Mouse (Mus musculus): ENCODE data around the gene Dhx15.
A peak's percentile ranks its signal among the peaks of the same experiment; 100 is the strongest.

The Dhx15 gene

DNA sequence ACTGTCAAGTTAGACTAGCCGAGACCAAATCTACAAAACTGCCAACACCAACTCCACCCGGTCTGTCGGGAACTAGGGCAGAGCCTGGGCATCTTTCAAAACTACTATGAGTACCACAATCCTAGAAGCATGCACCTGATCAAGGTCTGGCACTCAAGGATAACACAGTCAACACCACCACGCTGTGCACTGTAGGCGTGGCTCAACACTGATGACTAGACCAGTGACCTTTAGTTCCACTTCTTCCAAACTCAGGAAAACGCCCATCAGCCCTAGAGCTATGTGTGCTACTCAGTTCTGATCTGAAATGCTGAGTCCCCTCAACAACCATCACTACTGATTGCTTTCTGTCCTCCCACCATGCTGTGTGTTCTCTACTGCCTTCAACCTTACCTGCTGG is 44.6 kb downstream of the Dhx15 start:
- DNase-seq (ENCODE audit: low spot score in 2 of 2), result no peak

DNA sequence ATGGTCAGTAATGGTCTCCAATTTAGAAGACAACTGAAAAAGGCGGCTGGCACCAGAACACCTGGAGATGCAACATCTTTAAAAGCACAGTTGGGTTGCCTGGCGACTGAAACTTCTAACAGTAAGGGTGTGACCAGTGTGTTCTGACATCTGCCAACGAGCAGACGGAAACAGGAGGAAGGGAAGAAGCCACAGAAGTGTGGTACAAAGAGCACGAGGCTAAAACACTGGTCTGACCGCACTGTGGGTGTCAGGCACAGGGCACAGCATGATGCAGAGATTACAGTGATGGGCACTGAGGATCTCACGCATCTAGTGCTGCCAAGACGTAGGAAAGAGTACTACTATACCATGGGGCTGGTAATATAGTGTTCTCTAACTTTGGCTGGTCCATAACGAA is 48.4 kb downstream of the Dhx15 start:
- no peak for DNase-seq (ENCODE audit: low spot score in 2 of 2)

DNA sequence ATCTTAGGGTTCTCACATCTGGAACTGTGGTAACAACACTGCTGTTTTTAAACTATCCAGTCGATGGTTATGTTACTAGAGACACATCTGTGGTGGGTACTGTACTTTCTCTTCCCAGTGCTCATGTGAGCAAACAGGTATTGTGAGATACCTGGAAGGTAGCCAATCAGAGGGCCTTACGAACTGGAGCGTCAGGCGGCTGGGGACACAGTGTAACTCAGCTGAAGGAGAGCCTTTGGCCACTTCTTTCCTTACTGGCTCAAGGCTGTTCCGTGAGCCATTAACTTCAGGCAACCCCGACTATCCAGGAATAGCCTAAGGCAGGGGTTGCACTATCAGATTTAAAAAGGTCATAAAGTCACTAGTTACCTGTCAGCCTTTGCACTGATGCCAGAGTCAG is 51.5 kb downstream of the Dhx15 start:
- DNase-seq (ENCODE audit: low spot score in 2 of 2), result peak in 1 of 2 experiments; percentile 31

DNA sequence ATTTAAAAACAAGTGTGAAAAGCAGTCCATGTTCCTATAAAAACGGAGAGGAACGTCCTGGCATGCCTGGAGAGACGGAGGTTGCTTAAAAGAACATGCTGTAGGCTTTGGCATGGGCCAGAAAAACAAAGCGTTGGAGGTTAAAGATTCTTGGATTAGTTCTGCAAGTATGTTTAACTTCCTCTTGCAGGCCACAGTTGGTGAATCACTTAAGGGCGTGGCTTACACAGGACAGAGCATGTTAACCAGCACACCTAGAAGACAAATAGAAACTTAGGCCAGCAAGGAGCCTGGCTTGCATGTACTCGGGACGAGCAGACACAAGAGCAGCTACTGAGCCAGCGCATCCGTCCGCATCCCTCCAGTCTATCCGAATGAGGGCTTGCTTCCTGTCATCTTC is 52.2 kb downstream of the Dhx15 start:
- peak in 1 of 2 experiments; percentile 59 for DNase-seq (ENCODE audit: low spot score in 2 of 2)

DNA sequence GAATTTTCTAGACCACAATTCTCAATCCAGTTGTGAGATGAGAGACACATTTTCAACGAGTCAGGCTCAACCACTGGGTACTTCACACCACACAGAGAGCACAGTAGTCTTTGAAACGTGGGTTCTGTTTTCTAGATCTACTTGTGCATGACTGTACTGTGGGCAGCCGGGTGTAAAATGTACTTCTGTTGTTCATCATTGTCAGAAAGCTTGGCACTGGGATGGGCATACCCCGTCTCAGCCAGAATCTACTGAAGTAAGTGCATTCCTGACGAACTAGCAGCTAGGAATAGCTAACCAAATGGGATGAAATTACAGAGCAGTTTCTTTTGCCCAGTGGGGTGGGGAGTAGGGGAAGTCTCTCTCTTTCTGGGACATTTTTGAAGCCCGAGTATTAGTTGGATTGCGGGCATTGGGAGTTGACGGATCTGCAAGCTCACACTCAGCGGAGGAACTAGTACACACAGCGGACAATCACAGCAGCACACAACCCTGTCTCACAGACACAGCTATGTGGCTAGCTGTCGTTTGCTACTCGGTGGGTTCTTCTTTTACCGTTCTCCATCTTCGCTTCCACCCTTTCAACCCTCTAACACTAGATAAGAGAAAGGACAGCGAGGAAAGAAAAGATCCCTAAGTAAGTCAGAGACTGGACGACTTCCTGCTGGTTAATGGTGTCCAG is 54.7 kb downstream of the Dhx15 start:
- no peak for DNase-seq (ENCODE audit: low spot score in 2 of 2)

DNA sequence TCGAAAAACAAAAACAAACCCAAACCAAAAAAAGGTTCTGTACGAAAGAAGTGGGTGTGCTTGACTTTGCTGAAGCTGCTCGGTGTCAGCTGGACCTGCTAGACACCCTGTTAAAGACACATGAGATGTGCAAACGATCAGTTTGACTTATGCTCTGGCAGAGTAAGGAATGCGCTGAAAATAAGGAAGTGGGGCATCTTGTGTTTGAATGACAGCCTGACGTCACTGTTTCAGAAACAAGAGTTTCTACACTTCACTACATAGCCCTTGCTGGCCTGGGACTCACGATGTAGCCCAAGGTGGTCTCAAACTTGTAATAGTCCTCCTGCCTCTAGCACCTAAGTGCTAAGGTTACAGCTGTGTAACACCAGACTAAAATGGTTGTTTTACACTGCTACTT is 57.5 kb downstream of the Dhx15 start:
- no peak for DNase-seq (ENCODE audit: low spot score in 2 of 2)

DNA sequence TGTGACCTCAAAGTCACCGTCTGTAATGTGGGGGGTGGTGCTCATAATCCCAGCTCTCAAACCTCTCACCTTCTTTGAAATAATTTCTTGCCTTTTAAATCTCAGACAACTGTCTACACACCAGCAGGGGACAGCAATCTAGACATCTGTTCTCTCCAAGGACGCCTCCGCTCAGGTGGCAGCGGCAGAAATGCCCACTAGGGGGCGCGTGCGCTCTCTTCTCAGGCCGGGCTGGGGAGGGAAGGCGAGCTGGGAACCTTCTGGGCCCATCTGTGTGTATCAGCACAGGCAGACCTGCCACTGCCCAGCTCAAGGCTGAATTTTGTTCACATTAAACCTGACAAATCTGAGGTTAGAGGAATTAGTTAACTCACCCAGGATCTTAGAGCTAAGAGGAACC is 58.2 kb downstream of the Dhx15 start:
- no peak for DNase-seq (ENCODE audit: low spot score in 2 of 2)

DNA sequence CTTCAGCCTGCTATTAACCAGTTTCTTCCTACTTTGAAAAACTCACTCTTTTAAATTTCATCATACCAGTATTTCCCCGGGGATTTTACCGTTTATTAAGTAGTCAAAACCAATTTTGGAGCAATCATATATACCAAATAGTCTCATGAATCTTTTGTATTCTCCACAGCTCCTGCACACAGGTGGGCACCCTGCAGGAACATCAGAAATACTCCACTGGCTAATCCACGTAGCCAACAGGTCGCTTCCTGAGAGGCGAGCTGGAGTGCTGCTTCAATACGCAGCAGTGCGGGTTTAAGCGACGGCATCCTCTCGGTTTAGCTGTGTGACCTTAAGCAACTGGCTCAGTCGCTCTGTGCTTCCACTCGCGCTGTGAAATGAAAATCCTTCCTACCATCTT is 58.9 kb downstream of the Dhx15 start:
- DNase-seq (ENCODE audit: low spot score in 2 of 2), result no peak

DNA sequence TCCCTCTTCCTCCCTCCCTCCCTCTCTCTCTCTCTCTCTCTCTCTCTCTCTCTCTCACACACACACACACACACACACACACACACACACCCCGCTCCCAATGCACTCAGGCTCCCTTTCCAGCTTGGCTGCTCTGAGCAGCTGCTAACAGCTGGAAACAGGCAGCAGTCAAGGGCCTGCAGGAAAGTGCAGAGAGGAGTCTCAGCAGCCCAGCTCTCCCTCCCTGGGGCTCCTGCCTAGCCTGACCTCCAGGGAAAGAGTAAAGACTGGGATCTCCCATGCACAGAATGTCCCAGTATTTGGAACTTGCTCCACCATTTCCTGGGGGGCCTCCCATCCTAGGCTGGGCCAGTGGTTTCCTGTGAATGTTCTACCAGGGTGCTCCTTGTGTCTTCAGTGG is 59.8 kb downstream of the Dhx15 start:
- DNase-seq (ENCODE audit: low spot score in 2 of 2), result no peak

DNA sequence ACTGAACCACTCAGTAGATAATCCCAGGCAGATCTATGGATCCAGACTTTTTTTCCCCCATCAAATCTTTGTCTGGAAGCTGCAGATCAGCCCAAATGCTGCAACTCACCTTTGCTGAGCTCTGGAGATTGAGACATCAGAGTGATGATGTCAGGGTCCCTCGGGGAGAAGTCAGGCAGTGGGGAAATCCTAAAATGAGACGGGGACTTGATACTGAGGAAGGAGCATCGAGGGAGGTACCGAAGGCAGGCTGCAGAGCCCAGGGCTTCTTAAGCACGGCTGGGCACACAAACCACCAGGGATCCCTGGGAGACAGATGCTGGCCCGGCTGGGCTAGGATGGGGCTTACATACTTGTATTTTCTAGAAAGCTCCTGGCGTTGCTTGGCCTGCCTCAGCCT is 64.1 kb downstream of the Dhx15 start:
- no peak for DNase-seq (ENCODE audit: low spot score in 2 of 2)

DNA sequence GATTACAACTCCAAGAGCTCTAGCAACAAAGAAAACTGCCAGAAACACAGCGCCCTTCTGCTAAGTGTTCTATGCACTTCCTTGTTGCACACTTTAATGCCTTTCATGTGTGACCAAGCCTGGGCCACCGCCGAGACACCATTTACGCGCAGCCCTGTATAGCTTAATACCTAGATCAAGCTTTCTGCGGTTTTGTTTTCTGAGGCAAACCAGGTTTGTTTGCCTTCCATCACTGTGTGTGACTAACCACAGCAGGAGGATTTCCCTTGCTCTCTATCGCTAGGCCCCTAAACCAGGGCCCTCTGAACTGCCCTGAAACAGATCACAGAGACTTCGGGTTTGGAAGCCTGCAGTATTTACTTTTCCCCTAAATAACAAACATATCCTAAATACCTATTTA is 64.5 kb downstream of the Dhx15 start:
- no peak for DNase-seq (ENCODE audit: low spot score in 2 of 2)

DNA sequence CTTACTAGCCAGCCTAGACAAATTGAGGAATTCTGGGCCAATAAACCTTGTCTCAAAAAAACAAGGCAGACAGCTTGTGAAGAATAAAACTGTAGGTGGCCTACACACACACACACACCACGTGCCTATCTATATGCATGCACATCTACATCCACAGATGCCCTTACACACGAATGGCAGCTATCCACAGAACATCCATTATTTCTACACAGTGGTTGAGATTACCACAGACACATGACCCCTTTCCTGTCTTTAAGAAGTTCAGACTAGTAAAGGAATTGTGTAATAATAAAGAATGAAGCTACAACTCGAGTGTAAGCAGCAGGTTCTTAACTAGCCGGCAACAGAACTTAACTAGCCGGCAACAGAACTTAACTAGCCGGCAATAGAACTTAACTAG is 68.2 kb downstream of the Dhx15 start:
- DNase-seq (ENCODE audit: low spot score in 2 of 2), result no peak

DNA sequence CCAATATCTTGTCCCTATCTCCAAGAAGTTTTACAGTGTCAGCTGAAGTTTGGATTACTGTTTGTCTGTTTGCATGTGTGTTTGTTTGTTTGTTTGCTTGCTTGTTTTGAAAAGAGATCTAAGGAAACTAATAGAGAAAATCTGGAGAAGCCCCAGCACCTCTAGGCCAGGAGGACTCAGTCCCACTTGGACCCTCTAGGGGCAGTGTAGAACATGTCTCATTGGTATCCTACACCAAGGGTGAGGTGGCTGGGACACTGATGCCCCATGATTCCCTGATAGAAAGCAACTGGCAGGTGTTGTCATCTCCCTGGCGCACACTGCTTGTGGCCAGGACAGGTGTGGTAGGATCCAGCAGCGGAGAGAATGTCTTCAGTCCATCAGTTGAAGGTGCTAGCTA is 70.5 kb downstream of the Dhx15 start:
- no peak for DNase-seq (ENCODE audit: low spot score in 2 of 2)

DNA sequence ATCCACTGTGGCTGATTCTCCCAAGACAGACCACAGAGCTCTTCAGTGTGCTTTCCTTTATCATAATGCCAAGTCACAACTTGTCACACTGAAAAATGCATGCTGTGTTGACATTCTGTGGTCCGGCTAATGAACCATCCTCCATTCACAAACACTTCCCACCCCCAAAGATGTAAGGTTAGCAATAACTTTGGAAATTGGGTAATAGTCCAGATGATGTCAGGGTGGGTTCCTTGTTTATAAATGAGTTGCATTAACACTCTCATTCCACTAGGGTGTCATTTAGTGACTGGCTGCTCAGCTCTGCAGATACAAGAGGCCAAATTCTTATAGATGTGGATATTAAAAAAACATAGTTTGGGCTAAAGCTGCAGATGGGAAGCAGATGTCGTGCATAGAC is 71.1 kb downstream of the Dhx15 start:
- DNase-seq (ENCODE audit: low spot score in 2 of 2), result no peak

DNA sequence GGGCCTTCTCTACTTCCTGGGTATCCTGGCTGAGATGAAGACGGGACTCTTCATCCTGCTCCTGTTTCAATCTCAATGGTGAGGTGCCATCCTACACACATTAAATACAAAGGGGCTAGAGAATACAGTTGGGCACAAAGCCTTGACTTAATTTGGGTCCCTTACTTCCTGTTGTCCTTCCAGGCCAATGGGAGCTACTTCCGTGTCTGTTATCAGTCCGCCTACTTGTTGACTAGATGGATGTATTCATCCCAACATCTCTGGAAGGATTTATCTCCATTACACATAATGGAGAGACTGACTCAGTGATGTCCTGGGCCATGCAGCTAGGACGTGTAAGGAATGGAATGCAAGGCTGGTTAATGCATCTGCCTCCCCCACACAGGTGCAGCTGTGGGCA is 72.5 kb downstream of the Dhx15 start:
- DNase-seq (ENCODE audit: low spot score in 2 of 2), result no peak

DNA sequence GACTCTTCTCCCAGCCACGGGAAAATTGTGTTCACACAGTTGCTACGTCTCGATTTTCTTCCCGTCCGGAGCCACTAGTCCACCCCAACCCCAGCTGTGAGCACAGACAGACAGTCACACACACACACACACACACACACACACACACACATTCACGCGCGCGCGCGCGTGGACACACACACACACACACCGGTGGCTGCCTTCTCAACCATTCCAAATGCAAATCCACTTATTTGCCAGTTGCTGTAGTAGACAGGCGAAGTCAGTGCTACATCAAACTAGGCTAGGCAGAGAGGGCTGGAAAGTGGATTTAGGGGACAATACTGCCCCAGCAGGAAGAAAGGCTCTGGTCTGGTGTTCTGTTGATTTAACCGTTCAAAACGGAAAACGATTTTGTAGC is 73.9 kb downstream of the Dhx15 start:
- DNase-seq (ENCODE audit: low spot score in 2 of 2), result no peak

DNA sequence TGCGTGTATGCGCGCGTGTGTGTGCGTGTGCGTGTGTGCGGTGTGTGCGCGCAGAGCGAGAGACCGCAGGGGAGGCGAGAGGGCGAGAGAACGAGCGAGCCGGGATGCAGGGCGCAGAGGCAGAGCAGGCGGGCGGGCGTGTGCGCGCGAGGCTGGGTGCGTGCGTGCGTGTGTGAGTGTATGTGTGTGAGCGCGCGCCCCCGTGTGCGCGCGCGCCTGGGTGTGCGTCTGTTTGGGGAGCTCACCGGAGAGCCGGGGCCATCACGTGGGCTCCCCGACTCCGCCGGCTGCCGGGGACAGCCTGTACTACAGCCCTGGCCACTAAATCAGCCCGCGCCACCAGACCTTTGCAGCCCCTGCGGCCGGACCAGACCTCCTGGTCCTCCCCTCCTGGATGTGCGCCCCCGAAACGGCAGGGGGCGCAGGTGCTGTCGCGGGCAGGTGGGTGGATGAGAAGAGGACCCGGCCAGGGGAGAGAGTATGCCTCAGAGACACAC is 74.4 kb downstream of the Dhx15 start:
- peak; percentile 59 to 74 for DNase-seq (ENCODE audit: low spot score in 2 of 2)

DNA sequence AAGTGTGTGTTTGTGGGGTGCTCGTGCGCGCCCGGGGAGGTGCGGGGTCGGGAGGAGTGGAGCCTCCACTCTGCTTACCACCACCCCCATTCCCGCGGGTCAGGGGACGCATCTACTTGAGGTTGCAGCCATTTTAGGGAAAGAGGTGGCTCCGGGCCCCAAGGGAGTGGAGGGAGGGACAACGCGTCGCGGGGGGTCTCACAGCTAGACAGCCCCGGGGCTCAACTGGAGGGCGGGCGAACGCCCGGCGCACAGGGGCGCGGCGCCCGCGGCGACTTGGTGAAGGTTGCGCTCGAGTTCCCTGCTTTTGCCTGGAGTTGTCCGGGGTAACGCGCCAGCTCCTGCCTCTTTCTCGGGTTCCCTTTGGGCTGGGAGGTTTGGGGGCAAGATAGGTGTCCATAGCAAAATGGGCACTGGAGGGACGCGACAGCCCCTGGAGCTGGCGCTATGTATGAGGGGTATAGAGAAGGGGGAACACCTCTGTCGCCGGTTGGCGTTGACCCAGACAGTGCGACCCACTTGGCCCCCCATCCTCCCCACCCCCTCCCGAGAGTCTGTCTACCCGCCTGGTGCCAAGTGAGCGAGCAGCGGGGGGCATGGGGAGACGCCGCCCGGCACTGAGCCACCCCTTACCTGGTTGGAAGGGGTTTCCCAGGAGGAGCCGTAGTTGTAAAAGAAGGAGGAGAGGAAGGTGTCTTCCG is 75.4 kb downstream of the Dhx15 start:
- peak in 1 of 2 experiments; percentile 42 for DNase-seq (ENCODE audit: low spot score in 2 of 2)

DNA sequence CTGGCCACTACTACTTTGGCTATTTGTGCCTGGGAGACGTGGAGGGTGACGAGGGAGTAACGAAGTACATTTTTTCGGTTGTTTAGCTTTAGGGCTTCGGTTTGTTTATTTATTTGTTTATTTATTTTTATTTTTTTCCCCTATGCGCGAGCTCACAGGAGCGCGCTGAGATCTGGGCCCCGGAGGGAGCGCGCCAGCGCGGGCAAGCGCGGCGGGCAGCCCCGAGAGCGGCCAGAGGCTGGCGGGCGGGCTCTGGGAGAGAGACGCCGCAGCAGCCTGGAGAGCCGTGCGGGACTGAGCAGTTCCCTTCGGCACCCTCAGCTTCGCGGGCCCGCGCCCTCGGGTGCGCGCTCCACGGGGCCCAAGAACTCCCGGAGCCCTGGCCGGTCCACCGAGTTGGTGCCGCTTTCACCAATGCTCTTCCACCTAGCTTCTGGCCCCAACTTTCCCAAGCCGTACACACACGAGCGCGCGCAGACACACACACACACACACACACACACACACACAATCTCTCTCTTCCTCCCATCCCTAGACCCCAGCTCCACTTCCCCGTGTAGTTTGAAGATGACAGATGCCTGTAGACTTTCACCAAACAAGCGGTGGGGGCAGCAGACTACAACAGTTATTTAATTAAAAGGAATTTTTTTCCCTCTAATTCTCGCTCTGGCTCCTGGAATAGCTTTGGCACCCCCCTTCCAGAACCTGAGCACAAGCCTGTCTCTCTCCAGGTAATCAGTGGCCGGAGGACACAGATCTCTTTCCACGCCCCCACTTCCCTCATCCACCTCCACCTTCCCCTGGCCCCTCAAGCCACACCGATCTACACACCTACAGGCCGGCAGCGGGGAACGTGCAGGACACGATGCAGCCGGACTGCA is 76.2 kb downstream of the Dhx15 start:
- DNase-seq (ENCODE audit: low spot score in 2 of 2), result peak; percentile 16 to 51

DNA sequence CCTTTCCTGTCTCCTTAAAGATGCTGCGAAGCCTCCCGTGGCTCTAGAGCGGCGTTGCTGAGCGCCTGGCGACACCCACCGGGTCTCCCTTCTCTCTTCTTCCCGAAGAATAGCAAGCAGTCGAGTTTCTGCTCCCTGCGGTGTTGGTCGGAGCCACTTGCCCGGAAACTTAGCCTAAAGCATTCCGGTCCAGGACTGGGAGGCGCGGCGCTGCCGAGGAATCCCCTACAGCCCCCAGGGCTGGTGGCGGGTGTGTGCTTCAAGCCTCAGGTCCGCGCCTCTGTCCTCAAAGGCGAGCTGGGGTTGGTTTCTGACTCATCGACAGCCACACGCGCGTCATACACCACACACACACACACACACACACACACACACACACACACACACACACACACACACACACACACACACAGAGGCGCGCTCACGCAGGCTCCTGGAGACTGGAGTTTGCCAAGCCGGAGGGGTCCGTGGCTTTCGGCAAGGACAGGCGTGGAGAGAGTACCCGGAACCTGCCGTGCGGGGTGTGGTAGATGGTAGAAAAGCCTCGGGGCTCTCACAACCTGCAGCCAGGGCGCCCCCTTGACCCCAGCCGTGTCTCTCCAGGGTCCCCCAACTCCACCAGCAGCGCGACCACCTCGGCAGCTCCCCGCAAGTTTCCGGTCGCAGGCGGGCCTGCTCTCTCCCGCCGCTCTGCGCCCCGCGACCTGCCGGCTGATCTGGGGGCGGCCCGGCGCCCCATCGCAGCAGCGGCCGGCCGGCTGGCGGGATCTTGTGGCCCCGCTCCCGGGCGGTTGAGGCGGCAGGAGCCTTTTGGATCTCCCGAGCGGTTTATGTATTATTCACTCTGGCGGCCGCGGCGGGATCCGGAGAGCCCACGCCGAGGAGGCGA is 77.1 kb downstream of the Dhx15 start:
- peak; percentile 24 to 55 for DNase-seq (ENCODE audit: low spot score in 2 of 2)

DNA sequence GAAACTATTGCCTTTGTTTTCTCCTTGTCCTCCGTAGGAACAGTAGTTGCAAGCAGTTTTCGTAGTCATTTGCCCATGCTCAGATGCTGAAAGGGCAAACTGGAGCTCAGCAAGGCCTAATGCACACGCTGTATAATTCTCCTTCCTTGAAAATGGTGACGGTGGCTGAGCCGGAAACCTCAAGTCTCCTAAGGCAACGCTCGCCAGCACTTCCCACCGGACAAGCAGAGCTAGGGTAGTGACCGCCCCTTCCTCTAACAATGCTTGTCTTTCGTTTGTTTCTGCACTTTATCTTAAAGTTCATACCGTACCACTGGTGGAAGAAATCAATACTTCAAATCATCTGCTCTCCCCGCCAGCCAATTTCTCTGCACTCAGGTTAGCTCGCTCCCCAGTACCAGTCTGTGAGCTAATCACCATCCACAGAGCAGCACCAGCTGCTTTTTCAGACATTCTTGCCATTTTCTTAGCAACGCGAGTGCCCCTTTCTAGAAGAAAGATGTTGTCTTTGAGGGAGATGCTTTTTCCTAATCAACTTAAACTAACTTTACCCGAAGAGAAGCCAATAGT is 78.0 kb downstream of the Dhx15 start:
- DNase-seq (ENCODE audit: low spot score in 2 of 2), result no peak

Measured in urinary bladder, adult 18-20 months (tissue).